Mouse (Mus musculus): Measurements from ENCODE around the gene Dao. TPM values are rescaled to one million over a fixed set of nuclear protein-coding genes. Genes with fewer than 3 reads are reported as not detected.

Gene Dao
- polyA plus RNA-seq, 1 experiment from 2014 or later = 20.4 TPM

DNA sequence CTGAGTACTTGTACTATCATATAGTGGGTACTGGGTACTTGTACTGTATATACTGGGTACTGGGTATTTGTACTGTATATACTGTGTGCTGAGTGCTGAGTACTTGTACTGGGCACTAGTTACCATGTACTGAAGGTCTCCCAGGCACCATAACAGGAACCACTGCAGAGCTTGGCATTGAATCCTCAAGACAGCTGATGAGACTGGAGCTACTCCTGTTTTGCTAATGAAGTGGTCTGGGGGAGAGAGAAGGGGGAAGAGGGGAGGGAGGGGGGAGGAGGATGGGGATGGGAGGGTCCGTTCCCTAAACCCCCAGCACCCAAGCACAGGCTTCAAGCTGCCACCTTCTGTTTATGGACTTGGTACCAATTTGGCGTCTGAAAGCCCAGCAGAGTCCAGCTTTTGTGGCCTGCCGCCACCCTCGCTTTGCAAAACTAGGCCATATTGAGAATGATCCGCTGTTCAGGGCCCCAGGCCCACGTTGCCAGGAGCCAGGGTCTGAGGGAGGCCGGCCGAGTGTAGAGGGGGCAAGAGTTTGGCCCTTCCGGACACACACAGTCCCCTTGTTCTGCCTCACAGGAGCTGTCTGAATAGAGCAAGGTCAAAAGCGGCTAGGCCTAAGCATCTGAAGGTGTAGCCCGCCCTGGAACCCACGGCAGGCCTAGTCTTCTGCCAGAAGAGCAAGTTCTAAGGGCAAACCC, 4.4 kb downstream of the Dao start:
- no peak for ATAC-seq (ENCODE audit: low FRiP score, low TSS enrichment)
- WGBS = 77% methylated on average over 12 of the region's 12 CpGs
- no peaks in the 10 kb centered on the region for H3K27me3 ChIP-seq (ENCODE audit: insufficient read depth, low read length)

DNA sequence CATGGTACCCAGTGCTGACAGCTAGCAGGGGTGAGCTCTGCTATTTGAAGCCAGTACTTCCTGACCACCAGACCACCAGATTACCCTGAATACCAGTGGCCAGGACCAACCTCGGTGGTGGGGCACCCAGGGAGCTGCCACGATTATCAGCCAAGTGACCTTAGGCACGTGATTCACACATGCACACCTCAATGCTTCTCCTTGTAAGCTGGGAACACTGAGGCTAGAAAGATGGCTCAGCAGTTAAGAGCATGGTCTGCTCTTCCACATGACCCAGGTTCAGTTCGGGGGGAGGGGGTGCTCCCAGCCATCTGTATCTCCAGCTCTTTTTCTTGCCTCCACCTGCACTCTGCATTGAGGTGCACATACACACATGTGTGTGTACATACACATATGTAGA, 5.5 kb downstream of the Dao start:
- ATAC-seq (ENCODE audit: low FRiP score, low TSS enrichment) = no peak
- WGBS = 63% methylated on average over 4 of the region's 4 CpGs
- no peak overlapping the region for H3K4me3 ChIP-seq (ENCODE audit: low read length)
- H3K36me3 ChIP-seq (ENCODE audit: insufficient read depth, low read length) = no peaks in the 10 kb centered on the region
- H3K9me3 ChIP-seq (ENCODE audit: low read length) = no peaks in the 10 kb centered on the region
- H3K27me3 ChIP-seq (ENCODE audit: insufficient read depth, low read length) = no peaks in the 10 kb centered on the region
- H3K27ac ChIP-seq (ENCODE audit: low read length) = no peak overlapping the region
- no peak overlapping the region for H3K9ac ChIP-seq (replicated peaks; ENCODE audit: low read length)
- no peak overlapping the region for H3K4me2 ChIP-seq (replicated peaks; ENCODE audit: low read depth, low read length)
- H3K4me1 ChIP-seq (ENCODE audit: insufficient read depth, low read length) = 0 out of 2 replicates have a peak, but pooled peaks cover 5% of the 10 kb centered on the region

More for the DNA sequence above, 4.4 kb downstream of the Dao start:
- H3K4me1 ChIP-seq (ENCODE audit: insufficient read depth, low read length) = peaks cover 11% of the 10 kb centered on the region
- H3K4me2 ChIP-seq (replicated peaks; ENCODE audit: low read depth, low read length) = no peak overlapping the region
- no peaks in the 10 kb centered on the region for H3K36me3 ChIP-seq (ENCODE audit: insufficient read depth, low read length)
- no peaks in the 10 kb centered on the region for H3K9me3 ChIP-seq (ENCODE audit: low read length)
- no peak overlapping the region for H3K9ac ChIP-seq (replicated peaks; ENCODE audit: low read length)
- H3K4me3 ChIP-seq (ENCODE audit: low read length) = no peak overlapping the region
- no peak overlapping the region for H3K27ac ChIP-seq (ENCODE audit: low read length)

DNA sequence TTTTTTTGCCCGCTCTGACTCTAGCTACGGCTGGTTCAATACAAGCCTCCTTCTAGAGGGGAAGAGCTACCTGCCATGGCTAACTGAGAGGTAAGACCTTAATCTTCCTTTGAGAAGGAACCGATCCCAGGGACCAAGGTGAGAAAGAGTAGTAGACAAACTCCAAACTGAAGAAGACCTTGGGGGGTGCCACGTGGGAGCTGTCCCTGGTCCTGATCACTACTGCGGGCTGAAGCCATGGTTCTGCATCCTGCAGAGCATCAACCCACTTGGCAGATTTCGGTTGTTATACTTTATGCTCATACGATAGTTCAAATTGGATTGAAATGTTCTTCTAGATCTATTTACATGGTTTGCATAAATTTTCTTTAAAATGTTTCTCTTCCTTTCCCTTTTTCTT, 11.6 kb downstream of the Dao start:
- Histone ChIP-seq H3K4me3 (ENCODE audit: low read length) (no peak overlapping the region), H3K9me3 (ENCODE audit: low read length) (no peaks in the 10 kb centered on the region), H3K36me3 (ENCODE audit: insufficient read depth, low read length) (no peaks in the 10 kb centered on the region), H3K4me1 (ENCODE audit: insufficient read depth, low read length) (no peaks in the 10 kb centered on the region), H3K9ac (replicated peaks; ENCODE audit: low read length) (no peak overlapping the region), H3K27me3 (ENCODE audit: insufficient read depth, low read length) (no peaks in the 10 kb centered on the region), H3K4me2 (replicated peaks; ENCODE audit: low read depth, low read length) (no peak overlapping the region), H3K27ac (ENCODE audit: low read length) (no peak overlapping the region)
- ATAC-seq (ENCODE audit: low FRiP score, low TSS enrichment) = no peak
- 70% methylated on average over 7 of the region's 7 CpGs for WGBS

DNA sequence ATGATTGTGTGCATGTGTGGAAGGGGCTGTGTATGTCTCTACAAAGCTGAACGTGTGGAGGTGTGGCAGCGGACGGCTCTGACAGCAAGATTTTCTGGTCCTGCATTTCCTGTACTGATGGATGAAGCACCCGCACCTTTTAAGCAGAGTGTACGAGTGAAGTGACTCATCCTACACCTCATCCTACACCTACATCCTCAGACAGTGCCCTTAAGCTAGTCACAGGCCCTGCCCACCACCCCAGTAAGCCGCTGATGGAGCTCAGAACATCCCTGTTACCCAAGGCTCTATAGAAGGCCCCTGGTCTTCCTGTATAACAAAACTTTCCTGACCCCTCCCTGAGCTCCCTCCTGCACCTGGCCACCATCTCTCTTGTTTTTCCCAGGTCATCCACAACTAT, 20.9 kb downstream of the Dao start:
- H3K9me3 ChIP-seq (ENCODE audit: low read length) = no peaks in the 10 kb centered on the region
- WGBS = 54% methylated on average over 6 of the region's 6 CpGs
- H3K4me2 ChIP-seq (replicated peaks; ENCODE audit: low read depth, low read length) = no peak overlapping the region
- no peaks in the 10 kb centered on the region for H3K36me3 ChIP-seq (ENCODE audit: insufficient read depth, low read length)
- no peak overlapping the region for H3K27ac ChIP-seq (ENCODE audit: low read length)
- no peak for ATAC-seq (ENCODE audit: low FRiP score, low TSS enrichment)
- 0 out of 2 replicates have a peak, but pooled peaks cover 5% of the 10 kb centered on the region for H3K4me1 ChIP-seq (ENCODE audit: insufficient read depth, low read length)
- no peaks in the 10 kb centered on the region for H3K27me3 ChIP-seq (ENCODE audit: insufficient read depth, low read length)
- no peak overlapping the region for H3K4me3 ChIP-seq (ENCODE audit: low read length)
- no peak overlapping the region for H3K9ac ChIP-seq (replicated peaks; ENCODE audit: low read length)

DNA sequence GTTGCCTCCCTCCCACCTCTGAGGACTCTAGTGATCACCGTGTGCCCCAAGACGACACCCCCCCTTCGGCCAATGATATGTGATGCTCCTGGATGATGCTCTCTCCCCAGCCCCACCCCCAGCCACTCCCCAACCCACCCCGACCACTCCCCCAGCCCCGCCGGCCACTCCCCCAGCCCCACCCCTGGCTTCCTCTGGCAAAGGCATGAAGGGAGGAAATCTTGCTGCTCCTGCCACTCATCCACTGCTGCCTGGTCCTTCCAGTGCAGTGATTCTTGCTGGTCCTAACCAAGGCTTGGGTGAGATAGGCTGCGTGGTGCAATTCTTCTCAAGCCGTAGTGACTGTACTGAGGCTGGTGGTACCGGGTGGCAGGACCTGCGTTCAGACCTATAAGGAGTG, 21.4 kb downstream of the Dao start:
- Histone ChIP-seq H3K9me3 (ENCODE audit: low read length) (no peaks in the 10 kb centered on the region), H3K27me3 (ENCODE audit: insufficient read depth, low read length) (no peaks in the 10 kb centered on the region), H3K4me3 (ENCODE audit: low read length) (no peak overlapping the region), H3K9ac (replicated peaks; ENCODE audit: low read length) (no peak overlapping the region), H3K4me2 (replicated peaks; ENCODE audit: low read depth, low read length) (0 out of 2 replicates have a peak overlapping the region, but pooled peaks have one; percentile 29), H3K36me3 (ENCODE audit: insufficient read depth, low read length) (no peaks in the 10 kb centered on the region), H3K27ac (ENCODE audit: low read length) (no peak overlapping the region), H3K4me1 (ENCODE audit: insufficient read depth, low read length) (0 out of 2 replicates have a peak, but pooled peaks cover 5% of the 10 kb centered on the region)
- ATAC-seq (ENCODE audit: low FRiP score, low TSS enrichment) = 0 out of 2 replicates have a peak, but pooled peaks have one; percentile 16
- 7% methylated on average over 10 of the region's 10 CpGs for WGBS

DNA sequence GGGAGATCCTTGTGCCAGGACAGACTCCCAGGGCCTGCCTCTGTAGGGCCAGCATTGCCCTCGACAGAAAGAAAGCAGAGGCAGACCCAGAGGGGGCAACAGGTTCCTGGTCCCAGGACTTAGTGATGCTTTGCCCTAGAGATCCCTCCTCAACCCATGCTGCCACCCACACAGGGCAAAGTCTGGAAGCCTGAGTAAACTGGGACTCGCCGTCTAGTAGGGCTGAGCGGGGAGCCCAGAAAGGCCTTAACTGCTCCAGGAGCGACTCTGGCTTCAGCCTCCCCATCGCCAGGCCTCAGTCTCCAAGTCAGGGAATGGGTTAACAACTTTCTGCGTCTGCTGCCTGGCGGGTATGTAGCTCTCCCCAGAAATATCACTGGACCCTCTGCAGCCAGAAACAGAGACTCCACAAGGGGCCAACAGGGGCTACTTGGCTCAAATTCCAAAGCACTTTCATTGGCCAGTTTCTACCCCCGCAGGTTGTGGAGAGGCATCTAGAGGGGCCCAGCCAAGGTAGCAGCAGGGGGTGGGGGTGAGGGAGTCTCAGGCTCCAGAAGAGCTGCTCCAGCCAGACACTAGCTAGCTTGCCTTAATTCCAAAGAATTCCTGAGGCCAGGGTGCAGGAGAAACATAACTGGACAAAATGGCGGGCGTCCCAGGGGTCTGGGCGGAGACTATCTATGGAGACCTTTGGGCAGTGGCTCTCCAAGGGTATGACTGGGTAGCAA, 23.9 kb downstream of the Dao start:
- WGBS = 84% methylated on average over 12 of the region's 12 CpGs
- Histone ChIP-seq H3K4me1 (ENCODE audit: insufficient read depth, low read length) (0 out of 2 replicates have a peak, but pooled peaks cover 5% of the 10 kb centered on the region), H3K27me3 (ENCODE audit: insufficient read depth, low read length) (no peaks in the 10 kb centered on the region), H3K36me3 (ENCODE audit: insufficient read depth, low read length) (no peaks in the 10 kb centered on the region), H3K9me3 (ENCODE audit: low read length) (no peaks in the 10 kb centered on the region), H3K9ac (replicated peaks; ENCODE audit: low read length) (no peak overlapping the region), H3K27ac (ENCODE audit: low read length) (no peak overlapping the region), H3K4me3 (ENCODE audit: low read length) (no peak overlapping the region), H3K4me2 (replicated peaks; ENCODE audit: low read depth, low read length) (no peak overlapping the region)
- ATAC-seq (ENCODE audit: low FRiP score, low TSS enrichment) = no peak

GRCm38 (mm10) chr5:114028111-114028510, 24.6 kb downstream of the Dao start:
- H3K4me2 ChIP-seq (replicated peaks; ENCODE audit: low read depth, low read length) = no peak overlapping the region
- H3K4me1 ChIP-seq (ENCODE audit: insufficient read depth, low read length) = 0 out of 2 replicates have a peak, but pooled peaks cover 5% of the 10 kb centered on the region
- no peak overlapping the region for H3K9ac ChIP-seq (replicated peaks; ENCODE audit: low read length)
- H3K27ac ChIP-seq (ENCODE audit: low read length) = no peak overlapping the region
- H3K9me3 ChIP-seq (ENCODE audit: low read length) = no peaks in the 10 kb centered on the region
- no peaks in the 10 kb centered on the region for H3K36me3 ChIP-seq (ENCODE audit: insufficient read depth, low read length)
- no peaks in the 10 kb centered on the region for H3K27me3 ChIP-seq (ENCODE audit: insufficient read depth, low read length)
- H3K4me3 ChIP-seq (ENCODE audit: low read length) = no peak overlapping the region
- ATAC-seq (ENCODE audit: low FRiP score, low TSS enrichment) = no peak
- WGBS = 90% methylated on average over 12 of the region's 12 CpGs

DNA sequence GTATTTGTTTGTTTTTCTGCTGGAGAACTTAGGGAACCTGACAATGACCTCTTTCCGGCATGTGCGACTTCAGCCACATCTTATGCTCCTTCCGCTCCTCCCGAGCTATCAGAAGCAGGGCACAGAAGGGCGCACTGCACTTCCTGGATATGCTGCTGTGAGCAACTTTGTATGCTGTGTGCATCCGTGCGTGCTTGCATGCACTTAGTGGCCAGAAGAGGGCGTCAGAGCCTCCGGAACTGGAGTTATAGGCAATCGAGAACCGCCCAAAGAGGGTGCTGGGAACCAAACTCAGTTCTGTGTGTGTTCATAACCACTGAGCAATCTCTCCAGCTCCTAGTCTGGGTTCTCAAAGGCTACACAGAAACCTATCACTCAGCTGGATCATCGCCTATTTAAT, 27.1 kb downstream of the Dao start:
- Histone ChIP-seq H3K4me3 (ENCODE audit: low read length) (no peak overlapping the region), H3K9me3 (ENCODE audit: low read length) (no peaks in the 10 kb centered on the region), H3K4me1 (ENCODE audit: insufficient read depth, low read length) (0 out of 2 replicates have a peak, but pooled peaks cover 5% of the 10 kb centered on the region), H3K27me3 (ENCODE audit: insufficient read depth, low read length) (no peaks in the 10 kb centered on the region), H3K36me3 (ENCODE audit: insufficient read depth, low read length) (no peaks in the 10 kb centered on the region), H3K9ac (replicated peaks; ENCODE audit: low read length) (no peak overlapping the region), H3K27ac (ENCODE audit: low read length) (no peak overlapping the region), H3K4me2 (replicated peaks; ENCODE audit: low read depth, low read length) (no peak overlapping the region)
- ATAC-seq (ENCODE audit: low FRiP score, low TSS enrichment) = no peak
- WGBS = 86% methylated on average over 12 of the region's 12 CpGs

- WGBS = 73% methylated on average over 3 of the region's 3 CpGs
- H3K9me3 ChIP-seq (ENCODE audit: low read length) = no peaks in the 10 kb centered on the region
- H3K4me1 ChIP-seq (ENCODE audit: insufficient read depth, low read length) = 0 out of 2 replicates have a peak, but pooled peaks cover 5% of the 10 kb centered on the region
- H3K27me3 ChIP-seq (ENCODE audit: insufficient read depth, low read length) = no peaks in the 10 kb centered on the region
- H3K36me3 ChIP-seq (ENCODE audit: insufficient read depth, low read length) = no peaks in the 10 kb centered on the region
- no peak overlapping the region for H3K4me3 ChIP-seq (ENCODE audit: low read length)
- no peak overlapping the region for H3K9ac ChIP-seq (replicated peaks; ENCODE audit: low read length)
- H3K27ac ChIP-seq (ENCODE audit: low read length) = no peak overlapping the region
- ATAC-seq (ENCODE audit: low FRiP score, low TSS enrichment) = no peak
- no peak overlapping the region for H3K4me2 ChIP-seq (replicated peaks; ENCODE audit: low read depth, low read length)
Measured at GRCm38 (mm10) chr5:114032161-114032763, 28.8 kb downstream of the Dao start.
